Mouse (Mus musculus) kidney, embryonic 14.5 days (tissue): ENCODE data around the gene Nlgn1. TPM values are rescaled to one million over a fixed set of nuclear protein-coding genes. Genes with fewer than 3 reads are reported as not detected.
"Not testable (repeated sequence)": the region's sequence is repeated elsewhere in the genome, so short reads cannot be mapped to it uniquely, and the experiment has no call there.

Source experiments
- ATAC-seq: fragments of 200-750 bp; cut with Nextera tagmentation; 2 replicates; pipeline ENCODE4 v1.8.0; 2017; ENCODE audit warnings: moderate number of reproducible peaks, mild to moderate bottlenecking, moderate TSS enrichment, moderate library complexity; ENCODE audit not compliant: low FRiP score, low TSS enrichment
- H3K27ac ChIP-seq: fragments of 300-500 bp; sonication (generic); 2 replicates; pipeline ENCODE4 v1.5.1; 2014; ENCODE audit warnings: low read depth, mild to moderate bottlenecking, low read length, moderate library complexity, mixed read lengths
- H3K27me3 ChIP-seq: fragments of 300-500 bp; sonication (generic); 2 replicates; pipeline ENCODE4 v1.6.1; 2014; ENCODE audit warnings: mild to moderate bottlenecking, low read length; ENCODE audit not compliant: control insufficient read depth, insufficient read depth
- H3K36me3 ChIP-seq: fragments of 300-500 bp; sonication (generic); 2 replicates; pipeline ENCODE4 v1.6.1; 2014; ENCODE audit warnings: low read length, mixed read lengths; ENCODE audit not compliant: control insufficient read depth, insufficient read depth
- H3K4me1 ChIP-seq: fragments of 300-500 bp; sonication (generic); 2 replicates; pipeline ENCODE4 v1.6.1; 2014; ENCODE audit warnings: low read length, mixed read lengths; ENCODE audit not compliant: control insufficient read depth, insufficient read depth
- H3K4me2 ChIP-seq: fragments of 300-500 bp; sonication (generic); replicated peaks from 2 replicates; pipeline ENCODE4 v1.6.1; 2014; ENCODE audit warnings: low read depth, mild to moderate bottlenecking, low read length
- H3K4me3 ChIP-seq: fragments of 300-500 bp; sonication (generic); 2 replicates; pipeline ENCODE4 v1.5.1; 2014; ENCODE audit warnings: mild to moderate bottlenecking, low read length
- H3K9ac ChIP-seq: fragments of 300-500 bp; sonication (generic); 2 replicates; pipeline ENCODE4 v1.6.1; 2014; ENCODE audit warnings: low read depth, mild to moderate bottlenecking, low read length, moderate library complexity
- H3K9me3 ChIP-seq: fragments of 300-500 bp; sonication (generic); 2 replicates; pipeline ENCODE4 v1.6.1; 2016; ENCODE audit warnings: low read length; ENCODE audit not compliant: control insufficient read depth
- WGBS: fragments of 180-500 bp; shearing (Covaris S2); extraction: QIAGEN DNeasy Blood & Tissue Kit; methylation state at CpG from one replicate; pipeline ENCODE4 v1.1.7; 2014; 5-methylcytosine and 5-hydroxymethylcytosine counted together
- polyA plus RNA-seq: library from polyadenylated mRNA; unstranded; fragments of >200 nt; fragmentation: Nextera tagmentation; extraction: Ambion mirVana; gene quantifications from 2 replicates; pipeline ENCODE4 v1.2.1, GENCODE M21; 2014

Nlgn1 gene
- polyA plus RNA-seq, 1 experiment from 2014 or later = 1.5 TPM

DNA sequence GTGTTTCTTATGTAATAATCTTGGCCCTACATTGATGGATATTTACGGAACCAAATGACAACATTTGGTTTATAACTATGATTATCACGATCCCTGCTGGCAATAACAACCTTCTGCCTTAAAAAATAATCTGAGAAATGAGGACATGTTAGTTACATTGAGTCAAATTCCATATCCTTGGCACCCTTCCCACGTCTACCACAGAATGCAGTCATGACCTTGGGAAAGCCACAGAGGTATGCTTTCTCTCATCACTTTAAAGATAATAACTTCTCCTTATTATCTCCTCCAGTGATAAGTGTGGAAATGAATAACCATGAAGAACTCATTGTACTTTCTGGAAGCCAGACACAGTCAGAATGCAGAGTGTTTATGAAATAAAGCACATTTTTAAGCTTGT lies 808.0 kb downstream of the Nlgn1 start:
- not testable (repeated sequence) for H3K36me3 ChIP-seq, H3K27ac ChIP-seq, H3K9ac ChIP-seq, H3K9me3 ChIP-seq, ATAC-seq, H3K4me1 ChIP-seq, H3K4me2 ChIP-seq, H3K4me3 ChIP-seq, H3K27me3 ChIP-seq
- 64% methylated on average over 1 of the region's 3 CpGs for WGBS

DNA sequence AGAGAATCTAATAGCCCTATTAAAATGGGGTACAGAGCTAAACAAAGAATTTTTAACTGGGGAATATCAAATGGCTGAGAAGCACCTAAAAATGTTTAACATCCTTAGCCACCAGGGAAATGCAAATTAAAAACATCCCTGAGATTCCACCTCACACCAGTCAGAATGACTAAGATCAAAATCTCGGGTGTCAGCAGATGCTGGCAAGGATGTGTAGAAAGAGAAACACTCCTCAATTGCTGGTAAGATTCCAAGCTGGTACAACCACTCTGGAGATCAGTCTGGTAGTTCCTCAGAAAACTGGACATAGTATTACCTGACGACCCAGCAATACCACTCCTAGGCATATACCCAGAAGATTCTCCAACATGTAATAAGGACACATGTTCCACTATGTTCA lies 869.2 kb downstream of the Nlgn1 start:
- Histone ChIP-seq H3K4me1 (no peaks in the 10 kb centered on the region), H3K4me3 (no peak overlapping the region), H3K4me2 (no peak overlapping the region), H3K36me3 (no peaks in the 10 kb centered on the region), H3K27ac (no peak overlapping the region), H3K9ac (no peak overlapping the region), H3K9me3 (no peaks in the 10 kb centered on the region), H3K27me3 (no peaks in the 10 kb centered on the region)
- 83% methylated on average over 2 of the region's 2 CpGs for WGBS
- ATAC-seq = no peak

DNA sequence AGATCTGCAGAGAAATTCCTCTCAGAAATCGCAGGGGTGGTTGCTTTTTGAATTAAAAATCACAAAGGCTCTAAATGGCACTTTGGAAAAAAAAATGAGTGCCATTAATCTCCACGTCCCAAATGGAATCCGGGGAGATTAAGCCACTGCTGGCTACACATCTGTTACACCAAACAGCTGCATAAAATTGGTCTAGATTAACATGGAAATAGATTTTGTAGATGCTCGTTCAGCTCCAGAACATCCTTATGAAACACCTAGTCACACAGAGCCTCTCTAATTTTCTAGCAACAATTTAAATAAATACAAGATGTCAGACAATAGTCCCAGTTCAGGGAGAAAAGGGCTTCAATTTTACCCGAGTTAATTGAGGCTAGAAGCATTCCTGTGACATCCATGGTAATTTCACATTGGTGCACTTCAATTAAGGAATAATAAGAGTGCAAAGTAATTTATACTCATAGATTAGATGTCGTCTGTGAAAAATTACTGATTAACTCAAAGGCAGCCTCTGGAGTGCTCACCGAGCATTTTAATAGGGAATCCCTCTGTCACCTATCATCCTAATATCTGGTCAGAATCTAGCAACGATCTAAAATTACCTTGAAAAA lies 875.9 kb downstream of the Nlgn1 start:
- ATAC-seq = no peak
- Histone ChIP-seq H3K9ac (no peak overlapping the region), H3K4me3 (no peak overlapping the region), H3K27me3 (no peaks in the 10 kb centered on the region), H3K36me3 (no peaks in the 10 kb centered on the region), H3K27ac (no peak overlapping the region), H3K4me1 (no peaks in the 10 kb centered on the region), H3K4me2 (no peak overlapping the region), H3K9me3 (no peaks in the 10 kb centered on the region)
- WGBS = 73% methylated on average over 8 of the region's 8 CpGs

DNA sequence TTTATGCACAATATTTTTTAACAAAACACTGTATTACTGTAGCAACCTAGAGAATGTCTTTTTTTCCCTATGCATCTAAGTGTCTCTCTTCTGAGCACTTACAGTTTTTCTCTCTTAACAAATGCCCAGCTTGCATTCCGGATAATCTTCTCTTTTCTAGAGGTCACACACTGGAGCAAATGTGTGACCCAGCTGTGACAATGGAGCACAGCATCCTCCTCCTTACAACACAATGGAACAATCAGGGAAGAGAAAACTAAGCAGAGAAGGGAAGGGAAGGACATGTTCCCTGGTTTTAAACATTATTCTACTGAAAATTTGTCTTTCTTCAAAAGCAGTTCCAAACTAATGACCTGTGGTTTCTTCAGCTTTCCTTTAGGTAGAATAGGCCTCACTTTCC lies 879.9 kb downstream of the Nlgn1 start:
- Histone ChIP-seq H3K27ac (no peak overlapping the region), H3K9ac (no peak overlapping the region), H3K9me3 (no peaks in the 10 kb centered on the region), H3K4me2 (no peak overlapping the region), H3K36me3 (no peaks in the 10 kb centered on the region), H3K27me3 (no peaks in the 10 kb centered on the region), H3K4me1 (no peaks in the 10 kb centered on the region), H3K4me3 (no peak overlapping the region)
- ATAC-seq = no peak
- WGBS = 61% methylated on average over 1 of the region's 1 CpGs

DNA sequence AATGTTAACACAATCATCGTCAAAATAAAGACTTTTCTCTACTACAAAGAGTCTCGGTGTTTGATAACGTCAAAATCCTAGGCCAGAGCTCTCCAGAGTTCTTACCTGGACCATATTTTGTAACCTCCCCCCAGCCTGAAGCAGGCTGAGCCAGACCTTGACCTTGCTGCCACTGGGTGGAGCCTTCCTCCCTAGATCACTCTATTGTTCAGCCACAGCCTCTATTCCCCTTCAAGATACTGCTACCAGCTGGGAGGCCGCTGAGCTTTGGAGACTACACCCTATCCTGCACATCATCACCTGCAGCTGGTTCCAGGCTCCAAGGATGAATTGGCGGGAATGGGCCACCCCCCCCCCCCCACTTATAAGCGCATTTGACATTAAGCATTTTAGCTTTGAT lies 881.8 kb downstream of the Nlgn1 start:
- no peaks in the 10 kb centered on the region for H3K27me3 ChIP-seq
- H3K9ac ChIP-seq = no peak overlapping the region
- H3K4me3 ChIP-seq = no peak overlapping the region
- H3K36me3 ChIP-seq = no peaks in the 10 kb centered on the region
- no peak for ATAC-seq
- H3K27ac ChIP-seq = no peak overlapping the region
- 73% methylated on average over 6 of the region's 6 CpGs for WGBS
- H3K4me1 ChIP-seq = no peaks in the 10 kb centered on the region
- no peak overlapping the region for H3K4me2 ChIP-seq
- no peaks in the 10 kb centered on the region for H3K9me3 ChIP-seq

DNA sequence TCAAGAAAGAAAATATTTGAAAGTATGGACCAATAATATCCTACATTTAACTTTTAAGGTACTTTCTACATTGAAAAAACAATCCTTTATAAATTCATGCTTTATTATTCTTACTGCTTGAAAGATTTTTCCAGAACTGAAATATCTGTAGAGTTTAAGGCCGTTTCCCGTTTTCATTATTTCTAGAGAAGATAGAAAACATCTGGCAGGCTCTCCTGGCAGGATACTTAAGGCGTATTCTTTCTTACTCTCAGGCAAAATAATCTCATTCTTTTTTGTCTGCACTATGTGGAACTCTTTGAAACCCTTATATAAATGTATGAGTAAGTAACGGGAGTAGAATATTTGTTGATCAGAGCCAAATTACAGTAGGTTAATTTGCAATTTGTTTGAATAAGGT lies 882.9 kb downstream of the Nlgn1 start:
- Histone ChIP-seq H3K4me3 (no peak overlapping the region), H3K4me2 (no peak overlapping the region), H3K9ac (no peak overlapping the region), H3K27ac (no peak overlapping the region), H3K27me3 (no peaks in the 10 kb centered on the region), H3K36me3 (no peaks in the 10 kb centered on the region), H3K9me3 (no peaks in the 10 kb centered on the region), H3K4me1 (no peaks in the 10 kb centered on the region)
- WGBS = 56% methylated on average over 4 of the region's 4 CpGs
- ATAC-seq = no peak

DNA sequence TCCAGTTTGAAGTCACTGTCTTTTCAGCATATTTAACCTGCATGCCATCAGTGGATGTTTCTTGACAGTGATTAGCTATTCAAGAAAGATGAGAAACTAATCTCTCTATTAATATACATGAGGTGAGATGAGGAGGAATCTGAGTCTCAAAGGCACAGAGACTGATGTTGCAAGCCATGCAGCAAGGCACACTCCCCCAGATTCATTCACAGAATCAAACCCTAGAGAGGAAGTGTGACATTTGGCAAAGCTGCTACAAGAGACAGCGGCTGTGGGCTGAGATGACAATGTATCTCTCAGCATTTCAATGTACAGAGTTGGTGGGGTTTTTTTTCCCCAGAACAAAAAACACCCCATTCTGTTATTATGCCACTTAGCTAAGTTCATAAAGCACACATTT lies 885.1 kb downstream of the Nlgn1 start:
- Histone ChIP-seq H3K4me1 (no peaks in the 10 kb centered on the region), H3K9ac (no peak overlapping the region), H3K4me3 (no peak overlapping the region), H3K9me3 (no peaks in the 10 kb centered on the region), H3K27me3 (no peaks in the 10 kb centered on the region), H3K36me3 (no peaks in the 10 kb centered on the region), H3K27ac (no peak overlapping the region), H3K4me2 (no peak overlapping the region)
- no peak for ATAC-seq
- 71% methylated on average over 1 of the region's 1 CpGs for WGBS

DNA sequence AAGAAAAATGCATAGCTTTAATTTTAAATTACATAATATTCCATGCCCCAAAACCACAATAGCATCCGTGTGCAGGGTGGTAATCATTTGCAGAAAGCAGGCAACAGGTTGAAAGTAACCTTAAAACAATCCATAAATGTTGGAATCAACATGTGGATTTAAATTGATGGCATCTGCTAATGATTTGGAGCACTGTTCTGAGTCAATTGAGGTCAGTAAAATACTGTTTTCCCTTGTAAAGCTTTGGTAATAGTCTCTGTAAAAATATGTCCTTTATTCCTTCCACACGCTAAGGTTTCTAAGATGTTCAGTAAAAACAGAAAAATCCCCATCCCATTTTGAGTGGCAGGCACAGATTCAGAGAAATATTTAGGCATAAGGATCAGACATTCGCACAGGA lies 888.6 kb downstream of the Nlgn1 start:
- no peak overlapping the region for H3K4me2 ChIP-seq
- ATAC-seq = no peak
- no peak overlapping the region for H3K9ac ChIP-seq
- WGBS = 87% methylated on average over 3 of the region's 3 CpGs
- H3K4me3 ChIP-seq = no peak overlapping the region
- H3K36me3 ChIP-seq = no peaks in the 10 kb centered on the region
- H3K27me3 ChIP-seq = no peaks in the 10 kb centered on the region
- H3K9me3 ChIP-seq = no peaks in the 10 kb centered on the region
- H3K27ac ChIP-seq = no peak overlapping the region
- H3K4me1 ChIP-seq = no peaks in the 10 kb centered on the region

DNA sequence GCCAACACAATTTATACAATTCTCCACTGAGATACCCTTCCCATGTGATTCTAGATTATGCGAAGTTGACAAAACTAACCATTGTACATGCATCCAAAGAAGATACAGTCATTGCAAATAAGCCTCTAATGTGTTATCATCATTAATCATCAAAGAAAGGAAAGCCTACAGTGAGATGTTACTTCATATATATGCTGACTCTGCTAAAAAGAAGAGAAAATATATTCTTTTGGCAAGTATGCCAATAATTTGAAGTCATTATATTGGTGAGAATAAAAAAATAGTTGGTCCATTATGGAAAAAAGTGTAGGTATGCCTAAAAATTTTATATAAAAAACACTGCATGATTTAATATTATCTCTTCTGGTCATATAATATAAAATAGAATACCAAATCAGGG lies 889.6 kb downstream of the Nlgn1 start:
- ATAC-seq = no peak
- no peaks in the 10 kb centered on the region for H3K27me3 ChIP-seq
- no peaks in the 10 kb centered on the region for H3K4me1 ChIP-seq
- WGBS = 95% methylated on average over 1 of the region's 1 CpGs
- no peak overlapping the region for H3K27ac ChIP-seq
- H3K36me3 ChIP-seq = no peaks in the 10 kb centered on the region
- no peak overlapping the region for H3K4me2 ChIP-seq
- H3K9me3 ChIP-seq = no peaks in the 10 kb centered on the region
- H3K9ac ChIP-seq = no peak overlapping the region
- H3K4me3 ChIP-seq = no peak overlapping the region
